Mouse (Mus musculus): ENCODE data around the gene Bcor. TPM values are rescaled to one million over a fixed set of nuclear protein-coding genes. Genes with fewer than 3 reads are reported as not detected.

Gene Bcor
- total and polyA plus RNA-seq, 3 experiments: 44.6 to 88.7 (median 61.6) TPM

GRCm38 (mm10) chrX:12133178-12133835, 26.8 kb downstream of the Bcor start (continued):
- no peak for TF ChIP-seq KAT2A (conservative IDR thresholded peaks at IDR 0.05; ENCODE audit: low read depth, low read length)
- TF ChIP-seq GATA1 (IDR thresholded peaks at IDR 0.05; ENCODE audit: low read depth, low read length): 0 out of 2 replicates have a peak, but pooled peaks have one; percentile 17
- TF ChIP-seq MAZ (IDR thresholded peaks at IDR 0.05; ENCODE audit: low read depth, low read length): peak; percentile 60
- peak; percentile 89; the same call in 1 of the 2 replicates for TF ChIP-seq UBTF (IDR thresholded peaks at IDR 0.05; ENCODE audit: borderline replicate concordance, insufficient read depth, low read depth, low read length)
- TF ChIP-seq SIN3A (IDR thresholded peaks at IDR 0.05; ENCODE audit: low read length): peak; percentile 60; the same call in 1 of the 2 replicates
- TF ChIP-seq CHD2 (IDR thresholded peaks at IDR 0.05; ENCODE audit: low read length): peak; percentile 46; the same call in 1 of the 2 replicates
- TF ChIP-seq ZNF384 (IDR thresholded peaks at IDR 0.05; ENCODE audit: low read depth, low read length): no peak
- TF ChIP-seq TBP (IDR thresholded peaks at IDR 0.05; ENCODE audit: low read depth, low read length): no peak
- TF ChIP-seq USF2 (IDR thresholded peaks at IDR 0.05; ENCODE audit: borderline replicate concordance in 1 of 2, insufficient read depth in 1 of 2, low read depth in 1 of 2, low read length in 2 of 2): no peak
- TF ChIP-seq USF1 (IDR thresholded peaks at IDR 0.05; ENCODE audit: low read depth, low read length): no peak
- 0 out of 2 replicates have a peak, but pooled peaks have one; percentile 38 for TF ChIP-seq ETS1 (IDR thresholded peaks at IDR 0.05; ENCODE audit: low read depth, low read length)
- no peak for TF ChIP-seq NRF1 (IDR thresholded peaks at IDR 0.05; ENCODE audit: insufficient read depth, low read depth, low read length, poor library complexity, severe bottlenecking)
- TF ChIP-seq MYC (IDR thresholded peaks at IDR 0.05; ENCODE audit: low read depth, low read length): no peak

DNA sequence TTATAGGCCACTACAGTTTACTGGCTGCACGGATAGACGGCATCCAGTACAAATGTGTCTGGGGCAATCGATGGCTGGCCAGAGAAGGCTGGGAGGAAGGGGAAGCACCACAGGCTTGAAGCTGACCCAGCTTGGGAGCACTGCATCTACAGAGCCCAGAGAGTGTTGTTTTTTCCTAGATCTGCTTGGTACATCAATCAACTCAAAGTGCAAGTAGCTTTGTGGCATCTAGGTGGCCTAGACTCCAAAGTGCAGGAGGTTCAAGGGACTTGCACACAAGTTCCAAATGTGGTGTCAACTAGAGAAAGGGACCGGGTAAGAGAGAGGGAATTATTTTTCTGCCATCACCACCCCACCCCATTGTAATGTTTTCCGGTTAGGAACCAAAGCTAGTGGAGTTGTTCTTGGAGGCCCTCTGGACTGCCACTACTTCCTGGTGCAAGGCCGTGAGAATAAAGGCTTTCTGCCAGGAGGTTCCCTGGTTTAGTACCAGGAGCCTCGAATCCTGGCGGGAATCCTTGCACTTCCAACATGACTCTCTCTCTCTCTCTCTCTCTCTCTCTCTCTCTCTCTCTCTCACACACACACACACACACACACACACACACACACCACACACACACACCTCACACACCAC, 27.5 kb downstream of the Bcor start:
- peak overlapping the region; percentile 64 to 92 for H3K4me3 ChIP-seq (ENCODE audit: control insufficient read depth in 1 of 2, insufficient read depth in 1 of 2, low read depth in 2 of 2, low read length in 2 of 2)
- no peaks in the 10 kb centered on the region for H3K9me3 ChIP-seq (replicated peaks; ENCODE audit: insufficient read depth, low read length)
- peak; percentile 48 for DNase-seq (ENCODE audit: low read depth, low spot score)
- no peaks in the 10 kb centered on the region for H3K27me3 ChIP-seq (ENCODE audit: control insufficient read depth in 1 of 2, insufficient read depth in 2 of 2, low read length in 2 of 2)
- TF ChIP-seq RCOR1 (IDR thresholded peaks at IDR 0.05; ENCODE audit: low read depth, low read length): no peak
- no peak for TF ChIP-seq SMC3 (IDR thresholded peaks at IDR 0.05; ENCODE audit: low read depth, low read length)
- TF ChIP-seq KAT2A (conservative IDR thresholded peaks at IDR 0.05; ENCODE audit: low read depth, low read length): no peak
- H3K36me3 ChIP-seq (ENCODE audit: control insufficient read depth in 1 of 2, insufficient read depth in 2 of 2, low read length in 2 of 2): peaks cover 0 to 4% of the 10 kb centered on the region in 2 experiments; a peak in 1 of 4 replicates
- peak overlapping the region; percentile 81; the same call in 1 of the 2 replicates for H3K27ac ChIP-seq (ENCODE audit: control insufficient read depth, low read depth, low read length)
- peak overlapping the region; percentile 89 for H3K9ac ChIP-seq (ENCODE audit: control insufficient read depth, low read depth, low read length, poor library complexity, severe bottlenecking)
- H3K4me1 ChIP-seq (ENCODE audit: control insufficient read depth in 1 of 2, insufficient read depth in 2 of 2, low read length in 2 of 2): peaks cover 0 to 16% of the 10 kb centered on the region in 2 experiments; a peak in 3 of 4 replicates
- peaks cover 13% of the 10 kb centered on the region for H3K79me2 ChIP-seq (ENCODE audit: control insufficient read depth, insufficient read depth, low read length, poor library complexity)
